In the genomic region with DNA sequence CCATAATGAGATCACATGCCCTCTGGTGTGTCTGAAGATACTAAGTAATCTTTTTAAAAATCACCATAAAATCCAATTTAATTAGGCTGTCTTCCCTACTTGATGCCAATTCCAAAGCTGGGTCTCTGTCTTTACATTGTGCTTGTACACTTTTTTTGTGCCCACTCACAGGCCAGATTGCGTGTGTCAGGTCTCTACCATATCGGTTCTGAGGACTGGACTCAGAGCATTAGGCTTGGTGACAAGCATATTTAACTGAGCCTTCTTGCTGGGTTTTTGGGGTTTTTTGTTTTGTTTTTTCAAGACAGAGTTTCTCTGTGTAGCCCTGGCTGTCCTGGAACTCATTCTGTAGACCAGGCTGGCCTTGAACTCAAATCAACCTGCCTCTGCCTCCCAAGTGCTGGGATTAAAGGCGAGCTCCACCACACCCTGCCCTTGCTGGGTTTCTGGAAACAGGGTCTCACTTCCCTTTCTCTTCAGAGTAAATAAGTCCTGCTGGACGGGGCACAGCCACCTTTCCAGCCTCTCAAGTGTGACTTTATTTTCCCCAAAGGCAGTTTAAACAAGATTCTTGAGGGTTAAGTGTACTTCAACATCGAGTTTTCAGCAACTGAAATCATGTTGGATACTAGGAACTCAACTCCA, we compare ENCODE assay signal across 18 mouse cellular contexts. TPM values are rescaled to one million over a fixed set of nuclear protein-coding genes. Genes with fewer than 3 reads are reported as not detected.
DNase-seq lines count a peak whose midpoint lies in the region; ATAC-seq and TF ChIP-seq lines count a peak whose summit lies in the region.
"Had no signal": no experiment of that assay in that cellular context is flagged by ENCODE, and none has a peak within 500 bp of the region (broad histone marks: within the 10 kb centered on the region; RNA-seq: fewer than 3 reads in every experiment).

No protein-coding gene starts in this region.

- H3K4me3 ChIP-seq in hindbrain, embryonic 13.5 days: no peak overlapping the region
- no peak overlapping the region for H3K4me3 ChIP-seq in hindbrain, embryonic 12.5 days
- H3K4me3 ChIP-seq in liver, postnatal 0 days (ENCODE audit: low read depth, low read length): no peak overlapping the region
- no peak overlapping the region for H3K4me3 ChIP-seq in CH12.LX (replicated peaks in 1 of 3; ENCODE audit: low read depth in 2 of 3, low read length in 2 of 3, poor library complexity in 1 of 3)
- no peak overlapping the region for H3K4me3 ChIP-seq in cortical plate, adult 2 months (ENCODE audit: insufficient read depth, low read length)
- H3K4me3 ChIP-seq: forebrain, embryonic 10.5 days had no signal

- H3K27ac ChIP-seq in hindbrain, embryonic 13.5 days: no peak overlapping the region
- no peak overlapping the region for H3K27ac ChIP-seq in hindbrain, embryonic 12.5 days
- no peak overlapping the region for H3K27ac ChIP-seq in liver, postnatal 0 days (ENCODE audit: low read depth)
- no peak overlapping the region; the same call in 1 of the 2 replicates for H3K27ac ChIP-seq in CH12.LX (ENCODE audit: insufficient read depth, low read depth)
- H3K27ac ChIP-seq in cortical plate, adult 2 months (ENCODE audit: insufficient read depth, low read length): no peak overlapping the region
- H3K27ac ChIP-seq: forebrain, embryonic 10.5 days had no signal

- WGBS in hindbrain, embryonic 13.5 days: 86% methylated on average over 5 of the region's 5 CpGs
- 82% methylated on average over 5 of the region's 5 CpGs for WGBS in hindbrain, embryonic 12.5 days
- 74% methylated on average over 5 of the region's 5 CpGs for WGBS in liver, postnatal 0 days (ENCODE audit: insufficient replicate concordance)

- H3K9me3 ChIP-seq in hindbrain, embryonic 13.5 days: no peaks in the 10 kb centered on the region
- no peaks in the 10 kb centered on the region for H3K9me3 ChIP-seq in hindbrain, embryonic 12.5 days (replicated peaks)
- H3K9me3 ChIP-seq in liver, postnatal 0 days (ENCODE audit: low read length): no peaks in the 10 kb centered on the region
- no peaks in the 10 kb centered on the region for H3K9me3 ChIP-seq in CH12.LX (replicated peaks; ENCODE audit: low read length)
- H3K9me3 ChIP-seq: forebrain, embryonic 10.5 days had no signal

- no peak for TF ChIP-seq POLR2A in CH12.LX (IDR thresholded peaks at IDR 0.05; ENCODE audit: low read depth, low read length)
- TF ChIP-seq POLR2A in cortical plate, adult 2 months (IDR thresholded peaks at IDR 0.05; ENCODE audit: extremely low read depth, insufficient read depth, low read length): 0 out of 2 replicates have a peak, but pooled peaks have one; percentile 6

- no peak for DNase-seq in liver, postnatal 0 days
- no peak for DNase-seq in liver
- no peak for DNase-seq in CH12.LX (ENCODE audit: extremely low read depth)
- DNase-seq in layer of hippocampus, adult 8-10 months (ENCODE audit: low spot score in 2 of 2): no peak
- DNase-seq: adrenal gland, adult 8-10 months; cerebellum, adult 11-12 months; heart, postnatal 4 days; kidney, adult 11 months; kidney, postnatal 36 days; lung, postnatal 36 days; retina, postnatal 1 day; right cerebral cortex, postnatal 4 days; thymus, postnatal 14 days had no signal

- TF ChIP-seq RAD21 in CH12.LX (IDR thresholded peaks at IDR 0.05; ENCODE audit: low read depth, low read length): no peak

- H3K79me2 ChIP-seq in CH12.LX (replicated peaks; ENCODE audit: control insufficient read depth, extremely low read depth, insufficient read depth, poor library complexity, severe bottlenecking): peaks cover 2% of the 10 kb centered on the region; the same call in 1 of the 2 replicates

- H3K9ac ChIP-seq in hindbrain, embryonic 13.5 days: no peak overlapping the region
- no peak overlapping the region for H3K9ac ChIP-seq in hindbrain, embryonic 12.5 days
- no peak overlapping the region for H3K9ac ChIP-seq in liver, postnatal 0 days (replicated peaks)
- H3K9ac ChIP-seq in CH12.LX (ENCODE audit: insufficient read depth, low read depth): no peak overlapping the region

- dilution Hi-C loops in CH12.LX (cut with MboI; ENCODE audit: extremely low pct_ligation_motif_present, extremely low pct_unique_long_range_greater_than_20kb, low sequenced_read_pairs): no loop called here

- in situ Hi-C loops in CH12.LX (cut with MboI; ENCODE audit: low pct_ligation_motif_present, low pct_unique_long_range_greater_than_20kb, low sequenced_read_pairs): no loop called here

- H3K4me2 ChIP-seq in hindbrain, embryonic 13.5 days: no peak overlapping the region
- no peak overlapping the region for H3K4me2 ChIP-seq in hindbrain, embryonic 12.5 days (replicated peaks)
- no peak overlapping the region for H3K4me2 ChIP-seq in liver, postnatal 0 days (ENCODE audit: low read depth, low read length)
- no peak overlapping the region for H3K4me2 ChIP-seq in CH12.LX (ENCODE audit: insufficient read depth, low read depth, poor library complexity, severe bottlenecking)

- no peak for TF ChIP-seq CTCF in liver, postnatal 0 days (IDR thresholded peaks at IDR 0.05; ENCODE audit: low read depth)
- TF ChIP-seq CTCF in CH12.LX (conservative IDR thresholded peaks at IDR 0.05 in 1 of 2, IDR thresholded peaks at IDR 0.05 in 1 of 2; ENCODE audit: low read depth in 2 of 2, low read length in 2 of 2): no peak
- TF ChIP-seq CTCF in cortical plate, adult 2 months (IDR thresholded peaks at IDR 0.05; ENCODE audit: extremely low read depth, insufficient read depth, low read length): no peak

- no peaks in the 10 kb centered on the region for H3K4me1 ChIP-seq in hindbrain, embryonic 13.5 days (replicated peaks)
- H3K4me1 ChIP-seq in hindbrain, embryonic 12.5 days: no peaks in the 10 kb centered on the region
- H3K4me1 ChIP-seq in liver, postnatal 0 days (ENCODE audit: insufficient read depth): no peaks in the 10 kb centered on the region
- no peaks in the 10 kb centered on the region for H3K4me1 ChIP-seq in CH12.LX (ENCODE audit: control insufficient read depth in 1 of 2, insufficient read depth in 2 of 2)
- H3K4me1 ChIP-seq in cortical plate, adult 2 months (ENCODE audit: control insufficient read depth, insufficient read depth, low read length): no peaks in the 10 kb centered on the region
- H3K4me1 ChIP-seq: forebrain, embryonic 10.5 days had no signal

- H3K27me3 ChIP-seq in hindbrain, embryonic 13.5 days: no peaks in the 10 kb centered on the region
- no peaks in the 10 kb centered on the region for H3K27me3 ChIP-seq in hindbrain, embryonic 12.5 days
- no peaks in the 10 kb centered on the region for H3K27me3 ChIP-seq in liver, postnatal 0 days (ENCODE audit: insufficient read depth, low read length)
- H3K27me3 ChIP-seq in CH12.LX (replicated peaks): no peaks in the 10 kb centered on the region

- H3K36me3 ChIP-seq in hindbrain, embryonic 13.5 days: peaks cover 74% of the 10 kb centered on the region
- H3K36me3 ChIP-seq in hindbrain, embryonic 12.5 days: peaks cover 62% of the 10 kb centered on the region
- H3K36me3 ChIP-seq in liver, postnatal 0 days (replicated peaks; ENCODE audit: insufficient read depth, low read length): peaks cover 57% of the 10 kb centered on the region
- peaks cover 52 to 73% of the 10 kb centered on the region in 2 experiments for H3K36me3 ChIP-seq in CH12.LX (replicated peaks in 1 of 2; ENCODE audit: control insufficient read depth in 1 of 2, insufficient read depth in 1 of 2, low read length in 1 of 2)

- TF ChIP-seq EP300 in liver, postnatal 0 days (IDR thresholded peaks at IDR 0.05; ENCODE audit: low read depth): no peak
- TF ChIP-seq EP300 in CH12.LX (IDR thresholded peaks at IDR 0.05; ENCODE audit: low read length): no peak

- peak; percentile 50; the same call in 1 of the 2 replicates for ATAC-seq in hindbrain, embryonic 13.5 days (ENCODE audit: low FRiP score)
- no peak for ATAC-seq in hindbrain, embryonic 12.5 days (ENCODE audit: low FRiP score)
- ATAC-seq in liver, postnatal 0 days: peak; percentile 29
- ATAC-seq: CD4-positive, CD25-positive, alpha-beta regulatory T cell, adult 4 months had no signal

RNA-seq across cellular contexts. Expression of a gene that starts 14.2 kb away (rescaled TPM):
- polyA plus RNA-seq in hindbrain, embryonic 13.5 days (2015; fragmentation: Nextera tagmentation; extraction: Ambion mirVana): 174 and 180 TPM in 2 replicates
- polyA plus RNA-seq in hindbrain, embryonic 12.5 days (2016; fragmentation: Nextera tagmentation; extraction: Ambion mirVana): 182 and 205 TPM in 2 replicates
- polyA plus RNA-seq in liver, postnatal 0 days (2015; fragmentation: Nextera tagmentation; extraction: Ambion mirVana): 67.3 and 76.6 TPM in 2 replicates
- 90.0 and 107 TPM in 2 replicates for total RNA-seq in CH12.LX (2012; rRNA removed)
- total RNA-seq in CH12.LX (2014; rRNA removed): 209 and 233 TPM in 2 replicates
- 119 and 126 TPM in 2 replicates for polyA plus RNA-seq in CH12.LX (2012; ENCODE audit: insufficient read length, low read depth)
- polyA plus RNA-seq in cortical plate, adult 2 months (2012; rRNA removed): 254 and 258 TPM in 2 replicates
- 100 to 1,000 TPM; 129 to 171 (median 145) TPM for total RNA-seq in layer of hippocampus, adult 8-10 months (2022)

RNA-seq across cellular contexts. Expression of a gene that starts 17.0 kb away (rescaled TPM):
- polyA plus RNA-seq in hindbrain, embryonic 13.5 days (2015; fragmentation: Nextera tagmentation; extraction: Ambion mirVana): 384 and 399 TPM in 2 replicates
- 436 and 455 TPM in 2 replicates for polyA plus RNA-seq in hindbrain, embryonic 12.5 days (2016; fragmentation: Nextera tagmentation; extraction: Ambion mirVana)
- 118 and 128 TPM in 2 replicates for polyA plus RNA-seq in liver, postnatal 0 days (2015; fragmentation: Nextera tagmentation; extraction: Ambion mirVana)
- 104 and 151 TPM in 2 replicates for total RNA-seq in CH12.LX (2012; rRNA removed)
- total RNA-seq in CH12.LX (2014; rRNA removed): 252 and 289 TPM in 2 replicates
- polyA plus RNA-seq in CH12.LX (2012; ENCODE audit: insufficient read length, low read depth): 225 and 243 TPM in 2 replicates
- 80.2 and 83.9 TPM in 2 replicates for polyA plus RNA-seq in cortical plate, adult 2 months (2012; rRNA removed)
- total RNA-seq in layer of hippocampus, adult 8-10 months (2022): 100 to 1,000 TPM; 104 to 124 (median 112) TPM

RNA-seq across cellular contexts. Expression of a gene that starts 35.3 kb away (rescaled TPM):
- polyA plus RNA-seq in hindbrain, embryonic 13.5 days (2015; fragmentation: Nextera tagmentation; extraction: Ambion mirVana): 53.7 and 58.9 TPM in 2 replicates
- polyA plus RNA-seq in hindbrain, embryonic 12.5 days (2016; fragmentation: Nextera tagmentation; extraction: Ambion mirVana): 48.9 and 51.7 TPM in 2 replicates
- polyA plus RNA-seq in liver, postnatal 0 days (2015; fragmentation: Nextera tagmentation; extraction: Ambion mirVana): 9.6 and 11.2 TPM in 2 replicates
- total RNA-seq in CH12.LX (2012; rRNA removed) (34.5 and 40.8 TPM in 2 replicates), CH12.LX (2014; rRNA removed) (70.1 and 107 TPM in 2 replicates)
- polyA plus RNA-seq in CH12.LX (2012; ENCODE audit: insufficient read length, low read depth): 39.6 and 43.5 TPM in 2 replicates
- 19.7 and 22.4 TPM in 2 replicates for polyA plus RNA-seq in cortical plate, adult 2 months (2012; rRNA removed)
- total RNA-seq in layer of hippocampus, adult 8-10 months (2022): 10 to 100 TPM; 15.7 to 30.6 (median 22.0) TPM

RNA-seq across cellular contexts. Expression of a gene that starts 35.6 kb away (rescaled TPM):
- polyA plus RNA-seq in hindbrain, embryonic 13.5 days (2015; fragmentation: Nextera tagmentation; extraction: Ambion mirVana): 52.9 and 53.6 TPM in 2 replicates
- 43.9 and 48.2 TPM in 2 replicates for polyA plus RNA-seq in hindbrain, embryonic 12.5 days (2016; fragmentation: Nextera tagmentation; extraction: Ambion mirVana)
- polyA plus RNA-seq in liver, postnatal 0 days (2015; fragmentation: Nextera tagmentation; extraction: Ambion mirVana): 15.5 and 17.4 TPM in 2 replicates
- total RNA-seq in CH12.LX (2012; rRNA removed) (66.1 and 90.4 TPM in 2 replicates), CH12.LX (2014; rRNA removed) (161 and 191 TPM in 2 replicates)
- polyA plus RNA-seq in CH12.LX (2012; ENCODE audit: insufficient read length, low read depth): 103 and 114 TPM in 2 replicates
- polyA plus RNA-seq in cortical plate, adult 2 months (2012; rRNA removed): 28.3 and 30.3 TPM in 2 replicates
- 10 to 100 TPM; 26.9 to 34.1 (median 31.9) TPM for total RNA-seq in layer of hippocampus, adult 8-10 months (2022)
